Mouse (Mus musculus) E14TG2a.4 (cell line): ENCODE data around the gene Olfr503.

Experiments
- CTCF ChIP-seq: conservative IDR thresholded peaks from 2 replicates; pipeline ENCODE4 v1.5.1; 2014; ENCODE audit warnings: low read length
- NANOG ChIP-seq: IDR thresholded peaks from 2 replicates; pipeline ENCODE4 v1.6.1; 2014; ENCODE audit warnings: borderline replicate concordance, low read length, mixed read lengths
- POU5F1 ChIP-seq: IDR thresholded peaks from 2 replicates; pipeline ENCODE4 v1.6.1; 2014; ENCODE audit warnings: low read length, borderline replicate concordance

DNA sequence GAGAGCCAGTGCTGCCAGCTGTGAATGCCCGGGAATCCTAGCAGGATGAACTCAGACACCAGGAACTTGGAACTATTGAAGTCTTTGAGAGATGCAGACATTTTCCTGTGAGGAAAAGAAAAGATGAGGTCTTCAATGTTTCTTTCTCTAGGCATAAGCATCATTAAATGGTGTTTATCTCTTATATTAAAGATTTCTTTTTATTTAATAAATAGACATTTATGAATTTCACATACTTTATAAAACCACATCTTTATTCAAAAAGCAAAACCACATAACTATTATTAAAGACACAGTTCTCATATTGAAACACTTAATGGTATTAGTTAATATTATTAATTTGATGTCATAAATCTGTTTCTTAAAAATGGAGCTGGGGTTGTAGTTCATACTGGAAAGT is 21.4 kb downstream of the Olfr503 start, which contains the start of gene Olfr504:
- no peak for TF ChIP-seq CTCF
- no peak for TF ChIP-seq NANOG
- TF ChIP-seq POU5F1 = no peak
